Mouse (Mus musculus) cortical plate, adult 2 months (tissue): Measurements from ENCODE around the gene Naa80.

Experiments
- CTCF ChIP-seq: fragments of 200-500 bp; IDR thresholded peaks from 2 replicates; pipeline ENCODE4 v1.5.1; 2011; ENCODE audit warnings: mild to moderate bottlenecking, control low read depth, low read length; ENCODE audit not compliant: insufficient read depth; ENCODE audit errors: extremely low read depth
- POLR2A ChIP-seq: fragments of 200-500 bp; IDR thresholded peaks from 2 replicates; pipeline ENCODE4 v1.6.1; 2011; ENCODE audit warnings: mild to moderate bottlenecking, low read length, control low read depth; ENCODE audit not compliant: insufficient read depth; ENCODE audit errors: extremely low read depth

DNA sequence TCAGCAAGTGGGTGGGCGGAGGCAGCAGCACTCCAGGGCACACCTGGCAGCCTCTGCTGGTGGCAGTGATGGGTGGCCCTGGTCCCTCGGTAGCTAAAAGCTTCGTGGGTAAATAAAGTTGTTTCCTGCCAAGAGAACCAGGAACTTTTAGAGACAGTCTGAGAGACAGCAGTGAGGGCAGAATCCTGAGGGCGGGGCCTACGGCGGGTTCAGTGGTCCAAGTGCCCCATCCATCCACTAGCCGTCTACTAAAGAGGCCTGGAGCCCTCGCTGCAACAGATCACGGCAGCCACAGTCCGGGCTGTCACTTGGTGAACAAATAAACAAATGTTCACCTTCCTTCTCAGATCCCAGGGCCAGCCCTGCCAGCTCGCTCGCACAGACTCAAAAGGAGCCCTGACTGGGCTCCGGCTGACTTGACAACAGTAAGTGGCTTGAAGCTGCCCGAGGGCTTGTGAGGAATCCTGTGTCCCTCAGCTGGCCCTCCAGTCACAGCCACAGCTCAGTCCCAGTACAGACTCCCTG, 51.3 kb downstream of the Naa80 start:
- TF ChIP-seq CTCF (no peak), POLR2A (no peak)
